Mouse (Mus musculus) cerebral cortex, adult 2 months (tissue): ENCODE data around the gene Vat1.

Source experiments
- WGBS: fragments of 180-500 bp; shearing (Covaris S2); methylation state at CpG from one replicate; pipeline ENCODE4 v1.1.7; 2018; 5-methylcytosine and 5-hydroxymethylcytosine counted together

Vat1 gene

DNA sequence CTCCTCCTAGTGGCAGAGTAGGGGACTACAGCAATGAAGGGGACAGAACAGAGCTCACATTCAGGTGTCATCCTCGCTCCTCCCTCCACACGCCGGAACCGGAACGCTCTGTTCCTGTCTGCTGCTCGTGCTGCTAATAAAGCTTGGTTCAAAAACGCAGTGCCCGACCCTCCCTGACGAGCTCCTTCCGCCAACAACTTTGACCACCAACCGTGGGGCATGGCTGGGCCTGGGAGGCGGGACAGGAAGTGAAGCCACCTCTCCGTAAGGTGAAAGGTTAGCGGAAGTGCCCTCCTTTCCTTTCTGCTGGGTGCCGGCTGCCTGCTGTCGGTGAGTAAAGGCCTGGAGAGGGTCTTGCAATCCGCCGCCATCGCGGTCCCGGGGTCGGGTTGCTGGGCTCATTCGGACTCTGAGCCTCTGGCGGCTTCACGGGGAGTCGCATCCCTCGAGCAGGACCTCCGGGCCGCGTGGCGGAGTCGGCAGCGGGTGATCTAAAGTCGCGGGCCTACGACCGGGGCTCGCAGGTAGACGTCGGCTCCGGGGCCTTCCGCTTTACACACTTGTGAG lies 23.8 kb downstream of the Vat1 start, which contains the start of gene Rpl27:
Gene Rpl27 (plus strand): TSS at position 172 of the 567 bp plus-strand sequence.
- WGBS, result under 1% methylated on average over 42 of the region's 42 CpGs

DNA sequence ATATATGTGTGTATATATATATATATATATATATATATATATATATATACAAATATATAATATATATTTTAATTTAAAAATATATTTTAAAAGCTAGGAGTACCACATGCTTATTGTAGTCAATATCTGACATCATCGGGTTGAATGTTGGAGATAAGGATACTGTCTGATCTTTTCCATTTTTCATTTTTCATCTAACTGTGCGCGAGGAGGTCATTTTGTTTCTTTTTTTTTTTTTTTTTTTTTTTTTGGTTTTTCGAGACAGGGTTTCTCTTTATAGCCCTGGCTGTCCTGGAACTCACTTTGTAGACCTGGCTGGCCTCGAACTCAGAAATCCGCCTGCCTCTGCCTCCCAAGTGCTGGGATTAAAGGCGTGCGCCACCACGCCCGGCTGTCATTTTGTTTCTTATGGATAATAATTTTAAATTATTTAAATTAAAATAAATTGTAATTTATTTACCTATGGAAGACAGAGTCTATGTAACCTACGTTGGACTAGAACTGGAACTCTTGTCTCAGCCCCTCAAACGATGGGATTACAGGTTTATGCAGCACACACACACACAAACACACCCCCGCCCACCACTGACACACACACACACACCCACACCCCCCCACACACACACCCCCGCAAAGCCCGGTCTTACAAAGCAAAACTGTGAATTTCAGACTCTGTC lies 24.4 kb downstream of the Vat1 start:
- 35% methylated on average over 15 of the region's 15 CpGs for WGBS

DNA sequence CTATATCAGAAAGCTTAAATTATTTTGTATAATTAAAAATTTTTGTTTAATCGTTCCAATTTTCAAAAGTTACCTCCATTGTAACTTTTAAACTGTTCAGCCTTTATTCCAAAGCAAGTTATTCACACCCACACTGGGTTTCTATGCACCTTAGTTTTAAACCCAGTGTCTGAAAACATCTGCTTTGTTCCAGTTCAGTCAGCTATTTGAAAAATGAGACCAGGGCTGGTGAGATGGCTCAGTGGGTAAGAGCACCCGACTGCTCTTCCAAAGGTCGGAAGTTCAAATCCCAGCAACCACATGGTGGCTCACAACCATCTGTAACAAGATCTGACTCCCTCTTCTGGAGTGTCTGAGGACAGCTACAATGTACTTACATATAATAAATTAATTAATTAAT lies 28.0 kb downstream of the Vat1 start:
- 58% methylated on average over 3 of the region's 3 CpGs for WGBS

DNA sequence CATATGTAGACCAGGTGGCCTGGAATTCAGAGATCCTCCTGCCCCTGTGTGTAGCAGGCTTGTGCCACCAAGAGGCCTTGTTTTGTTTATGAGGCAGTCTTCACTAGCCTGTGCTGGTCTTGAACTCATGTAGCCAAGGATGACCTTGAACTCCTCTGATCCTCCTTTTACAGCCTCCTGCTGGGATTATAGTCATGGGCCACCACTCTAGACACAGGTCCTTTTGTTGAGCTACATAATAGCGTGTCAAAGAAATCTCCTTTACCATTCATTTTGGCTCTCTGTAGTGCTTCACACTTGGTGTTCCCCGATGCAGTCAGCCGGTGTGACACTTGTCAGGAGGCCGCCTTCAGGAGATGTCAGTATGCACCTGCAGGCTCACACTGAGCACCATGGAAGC lies 29.1 kb downstream of the Vat1 start:
- WGBS, result 67% methylated on average over 4 of the region's 4 CpGs

DNA sequence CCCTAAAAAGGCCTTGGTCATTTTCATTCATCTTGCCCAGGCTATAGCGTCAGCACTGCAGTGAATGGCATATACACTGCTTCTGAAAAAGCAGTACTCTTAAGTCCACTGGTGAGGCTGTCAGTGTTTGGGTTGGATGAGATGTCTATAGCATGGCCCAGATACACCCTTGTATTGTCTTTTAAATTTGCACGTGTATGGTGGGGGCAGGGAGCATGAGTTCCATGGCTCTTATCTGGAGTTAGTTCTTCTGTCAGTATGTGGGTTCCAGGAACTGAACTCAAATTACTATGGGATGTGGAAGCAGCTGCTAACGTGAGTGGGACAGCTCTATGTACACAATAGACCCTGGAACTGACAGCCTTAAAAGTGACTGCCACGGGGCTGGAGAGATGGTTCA lies 30.2 kb downstream of the Vat1 start:
- WGBS, result 78% methylated on average over 4 of the region's 4 CpGs

DNA sequence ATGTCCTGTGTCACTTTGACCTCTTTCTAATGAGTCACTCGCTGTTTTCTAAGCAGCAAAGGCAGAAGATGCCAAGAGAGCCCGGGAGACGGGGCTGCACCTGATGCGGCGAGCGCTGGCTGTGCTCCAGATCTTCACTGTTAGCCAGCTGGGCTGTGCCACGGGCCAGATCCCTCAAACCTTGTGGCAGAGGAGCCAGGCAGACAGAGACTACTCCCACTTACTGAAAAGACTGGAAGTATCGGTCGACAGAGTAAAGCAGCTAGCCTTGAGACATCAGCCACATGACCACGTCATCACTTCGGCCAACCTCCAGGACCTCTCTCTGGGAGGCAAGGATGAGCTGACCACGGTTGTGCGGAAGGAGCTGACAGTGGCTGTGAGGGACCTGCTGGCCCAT lies 32.6 kb downstream of the Vat1 start:
- 60% methylated on average over 13 of the region's 13 CpGs for WGBS

DNA sequence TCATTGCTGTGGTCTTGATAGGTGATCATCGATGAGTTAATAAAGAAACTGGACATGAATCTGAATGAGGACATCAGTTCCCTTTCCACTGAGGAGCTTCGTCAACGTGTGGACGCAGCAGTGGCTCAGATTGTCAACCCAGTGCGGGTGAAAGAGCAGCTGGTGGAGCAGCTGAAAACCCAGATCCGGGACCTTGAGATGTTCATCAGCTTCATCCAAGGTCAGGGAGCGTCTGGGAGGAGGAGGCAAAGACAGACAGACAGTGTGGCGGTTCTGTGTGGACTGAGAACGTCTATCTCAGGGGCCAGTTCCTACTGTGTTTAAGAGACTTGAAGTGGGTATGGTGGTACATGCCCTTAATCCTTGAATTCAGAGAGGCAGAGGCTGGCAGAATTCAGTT lies 34.7 kb downstream of the Vat1 start:
- WGBS, result 91% methylated on average over 9 of the region's 9 CpGs

DNA sequence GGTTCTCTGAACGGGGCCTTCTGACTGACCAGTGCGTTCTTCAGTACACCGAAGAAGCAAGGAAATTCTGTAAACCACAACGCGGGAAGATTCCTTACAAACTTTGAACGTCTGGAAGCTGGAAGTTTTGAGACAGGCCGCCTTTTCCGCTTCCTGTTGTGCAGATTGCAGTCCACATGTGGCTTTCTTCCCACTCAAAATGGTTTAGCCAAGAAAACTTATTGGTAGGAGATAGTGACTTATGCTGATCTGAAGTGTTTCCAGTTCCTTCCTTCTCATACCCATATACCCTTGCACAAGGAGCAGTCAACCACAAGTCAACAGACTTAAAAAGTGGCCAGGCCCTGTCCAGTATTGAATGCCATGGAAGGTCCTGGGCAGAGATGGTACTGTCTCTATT lies 39.9 kb downstream of the Vat1 start:
- WGBS, result 42% methylated on average over 8 of the region's 8 CpGs

DNA sequence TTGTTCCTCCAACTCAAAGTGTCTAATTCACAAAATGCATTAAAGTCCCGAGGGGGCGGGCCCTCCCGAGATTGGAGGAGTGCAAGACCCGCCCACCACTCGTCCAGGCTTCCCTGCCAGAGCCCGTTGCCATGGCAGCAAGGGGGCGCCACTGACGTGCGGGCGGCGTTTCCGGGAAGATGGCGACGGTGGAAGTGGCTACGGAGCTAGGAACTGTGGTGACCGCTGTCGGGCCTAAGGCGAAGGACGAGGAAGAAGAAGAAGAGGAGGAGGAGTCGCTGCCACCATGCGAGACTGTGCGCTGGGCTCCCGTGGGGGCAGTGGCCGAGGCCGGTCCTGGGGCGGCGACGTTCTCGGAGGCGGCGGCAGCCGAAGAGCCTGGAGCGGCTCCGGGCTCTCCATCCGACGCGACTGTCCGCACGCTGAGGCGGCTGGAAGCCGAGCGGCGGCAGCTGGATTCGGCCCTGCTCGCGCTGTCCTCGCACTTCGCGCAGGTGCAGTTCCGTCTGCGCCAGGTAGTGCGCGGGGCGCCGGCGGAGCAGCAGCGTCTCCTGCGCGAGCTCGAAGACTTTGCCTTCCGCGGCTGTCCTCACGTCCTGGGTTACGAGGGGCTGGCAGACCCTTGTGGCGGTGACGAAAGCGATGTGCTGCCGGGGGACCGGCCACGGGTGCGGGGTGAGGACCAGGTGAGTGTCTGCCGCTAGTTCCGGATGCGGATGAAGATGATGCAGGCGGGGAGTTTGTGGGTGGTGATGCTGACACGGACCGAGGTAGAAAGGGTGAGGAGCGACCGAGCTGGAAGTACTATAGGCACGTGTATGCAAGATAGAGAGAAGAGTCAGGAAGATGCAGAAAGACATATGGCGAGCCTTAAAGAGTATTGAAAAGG lies 40.9 kb downstream of the Vat1 start, which contains the start of the genes Rundc1 and Ptges3l:
Gene Rundc1 (plus strand): TSS at position 161 of the 889 bp plus-strand sequence.
Gene Ptges3l (minus strand): TSS at position 409 of the 889 bp plus-strand sequence.
- WGBS, result under 1% methylated on average over 81 of the region's 81 CpGs

DNA sequence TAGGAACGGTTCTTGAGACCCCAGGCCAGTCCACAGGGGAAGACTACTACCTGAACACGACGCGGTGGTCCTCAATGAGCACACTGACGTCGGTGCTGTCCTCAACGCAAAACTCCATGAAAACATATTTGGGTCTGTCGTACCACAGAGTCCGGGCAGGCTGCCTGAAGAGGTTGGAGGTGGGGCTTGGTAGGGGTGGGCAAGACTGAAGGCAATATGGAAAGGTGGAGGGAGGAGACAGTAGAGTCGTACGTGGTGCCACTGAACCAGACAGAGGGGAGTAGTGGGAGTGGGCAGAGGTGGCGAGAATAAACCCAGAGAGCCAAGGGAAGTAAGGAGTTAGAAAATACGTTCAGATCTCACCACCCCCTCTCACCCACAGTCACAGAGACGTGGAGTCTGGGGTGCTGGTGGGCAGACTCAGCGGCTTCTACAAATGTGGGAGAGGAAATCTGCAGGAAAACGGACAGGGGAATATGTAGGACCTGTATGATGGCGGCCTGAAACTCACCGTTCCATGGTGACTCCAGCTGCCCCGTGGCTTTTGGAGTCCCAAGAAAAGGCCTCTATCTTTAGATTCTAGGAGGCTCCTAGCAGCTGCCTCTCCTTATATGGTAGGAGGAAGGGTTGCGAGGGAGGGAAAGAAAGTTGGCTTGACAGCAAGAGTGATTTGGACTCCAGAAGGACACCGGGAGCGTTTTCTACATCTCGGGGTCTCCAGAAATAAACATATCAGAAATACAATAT lies 41.8 kb downstream of the Vat1 start, which contains the start of gene Gm27029:
Gene Gm27029 (minus strand): TSS at position 692 of the 747 bp plus-strand sequence.
- 5% methylated on average over 23 of the region's 23 CpGs for WGBS

DNA sequence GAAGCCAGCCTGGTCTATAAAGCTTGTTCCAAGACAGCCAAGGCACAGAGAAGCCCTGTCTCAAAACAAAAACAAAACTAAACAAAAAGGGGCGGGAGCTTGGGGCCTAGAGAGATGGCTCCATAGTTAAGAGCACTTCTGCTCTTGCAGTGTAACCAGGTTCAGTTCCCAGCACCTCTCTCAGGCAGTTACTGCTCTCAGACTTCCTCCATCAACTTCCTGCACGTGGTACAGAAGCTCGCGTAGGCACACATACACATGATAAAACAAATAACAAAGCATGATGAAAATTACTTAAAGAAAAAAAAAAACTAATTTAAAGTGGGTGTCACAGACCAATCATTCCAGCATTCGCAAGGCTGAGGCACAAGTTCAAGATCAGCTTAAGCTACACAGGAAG lies 45.9 kb downstream of the Vat1 start:
- WGBS, result 80% methylated on average over 5 of the region's 5 CpGs

DNA sequence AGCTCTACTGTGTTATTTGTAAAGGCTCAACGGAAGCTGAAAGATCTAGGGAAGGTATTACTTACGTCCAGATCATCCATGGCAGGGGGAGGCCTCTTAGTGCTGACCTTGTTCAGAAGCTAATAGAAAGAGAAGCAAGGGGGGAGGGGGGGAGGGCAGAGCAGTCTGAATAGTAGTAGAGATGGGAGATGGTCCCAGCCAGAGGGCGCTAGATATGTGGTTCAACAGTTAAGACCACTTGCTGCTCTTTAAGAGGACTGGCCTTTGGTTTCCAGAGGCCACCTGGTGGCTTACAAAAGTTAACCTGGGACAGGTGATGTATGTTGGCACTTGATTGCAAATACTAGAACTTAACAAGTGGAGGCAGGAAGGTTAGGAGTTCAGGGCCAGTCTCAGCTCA lies 46.4 kb downstream of the Vat1 start:
- WGBS, result 30% methylated on average over 3 of the region's 3 CpGs

DNA sequence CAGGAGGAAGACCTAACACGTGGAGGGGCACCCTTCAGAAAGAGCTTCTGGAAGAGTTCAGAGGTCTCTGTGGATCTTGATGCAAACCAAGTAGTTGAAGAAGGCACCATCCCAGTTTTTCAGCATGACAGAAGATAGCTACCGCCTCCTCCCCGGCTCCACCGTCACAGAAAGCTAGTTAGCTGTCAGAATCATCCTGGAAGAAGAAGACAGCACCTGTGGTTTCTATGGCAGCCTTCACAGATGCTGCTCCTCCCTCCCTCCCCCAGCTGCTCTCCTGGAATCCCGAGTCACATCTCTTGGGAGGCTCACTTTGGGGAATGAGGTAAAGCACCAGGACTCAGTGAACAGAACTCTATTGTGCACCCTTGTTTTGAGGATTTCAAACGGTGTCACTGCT lies 47.0 kb downstream of the Vat1 start:
- 43% methylated on average over 6 of the region's 6 CpGs for WGBS

DNA sequence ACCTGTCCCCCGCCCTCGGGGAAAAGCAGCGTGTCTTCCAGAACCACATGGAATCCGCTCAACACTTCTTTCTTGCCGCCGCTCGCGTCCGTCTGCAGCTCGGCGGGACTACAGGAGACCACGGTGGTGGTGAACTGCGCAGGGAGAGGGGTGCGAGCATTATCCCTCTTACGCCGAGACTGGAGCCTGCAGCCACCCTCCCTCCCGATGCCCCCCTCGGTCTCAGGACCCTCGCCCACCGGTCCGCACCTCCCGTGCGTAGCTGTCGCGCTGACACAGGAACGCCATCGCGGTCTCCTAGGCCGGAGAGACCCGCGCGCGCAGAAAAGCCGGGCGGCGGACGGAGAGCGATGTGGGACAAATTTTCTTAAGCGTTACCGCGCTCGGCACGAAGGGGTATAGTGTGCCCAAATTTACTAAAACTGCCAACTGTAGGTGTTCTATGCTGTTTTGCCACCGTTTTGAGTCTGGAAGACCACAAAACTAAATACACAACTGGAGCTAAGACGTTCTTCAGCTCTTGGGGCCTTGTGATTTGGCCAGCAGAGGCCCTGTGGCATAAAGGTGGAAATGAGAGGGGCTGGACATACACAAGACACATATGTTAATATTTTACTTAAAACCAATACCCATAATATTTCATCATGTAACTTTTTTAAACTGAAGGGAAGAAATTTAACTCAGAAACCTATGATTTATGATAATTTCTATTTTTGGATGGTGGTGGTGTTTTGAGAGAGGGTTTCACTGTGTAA lies 48.8 kb downstream of the Vat1 start, which contains the start of gene Aarsd1:
Gene Aarsd1 (minus strand): TSS at position 515 of the 755 bp plus-strand sequence.
- under 1% methylated on average over 45 of the region's 45 CpGs for WGBS

DNA sequence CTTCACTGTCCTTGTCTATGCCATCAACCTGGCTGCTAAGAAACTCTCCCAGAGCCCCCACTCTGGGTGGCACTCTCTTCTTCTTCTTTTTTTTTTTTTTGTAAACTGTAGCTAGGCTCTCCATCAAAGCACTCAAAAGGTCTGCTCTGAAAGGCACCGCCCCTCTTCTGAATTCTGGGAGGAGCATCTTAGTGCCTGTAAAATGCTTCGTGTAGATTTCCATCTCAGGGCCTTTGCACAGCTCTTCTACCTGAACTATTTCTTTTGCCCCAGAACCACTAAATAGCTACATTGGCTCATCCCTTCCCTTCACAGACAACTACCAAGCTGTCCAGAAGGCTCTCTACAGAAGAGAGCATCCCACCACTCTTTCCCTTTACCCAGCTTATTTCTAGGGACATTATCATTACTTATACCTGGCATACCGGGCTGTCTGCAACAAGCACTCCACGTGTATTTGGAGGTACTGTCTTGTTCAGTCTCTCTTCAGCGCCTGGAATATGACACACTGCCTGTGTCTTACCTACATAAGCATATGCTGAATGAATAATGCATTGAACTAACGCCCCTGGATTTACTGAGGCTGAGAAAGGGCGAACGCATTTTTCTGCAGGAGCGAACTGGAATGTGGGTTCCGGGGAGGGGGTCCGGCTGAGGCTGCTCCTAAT lies 49.5 kb downstream of the Vat1 start:
- under 1% methylated on average over 11 of the region's 11 CpGs for WGBS

DNA sequence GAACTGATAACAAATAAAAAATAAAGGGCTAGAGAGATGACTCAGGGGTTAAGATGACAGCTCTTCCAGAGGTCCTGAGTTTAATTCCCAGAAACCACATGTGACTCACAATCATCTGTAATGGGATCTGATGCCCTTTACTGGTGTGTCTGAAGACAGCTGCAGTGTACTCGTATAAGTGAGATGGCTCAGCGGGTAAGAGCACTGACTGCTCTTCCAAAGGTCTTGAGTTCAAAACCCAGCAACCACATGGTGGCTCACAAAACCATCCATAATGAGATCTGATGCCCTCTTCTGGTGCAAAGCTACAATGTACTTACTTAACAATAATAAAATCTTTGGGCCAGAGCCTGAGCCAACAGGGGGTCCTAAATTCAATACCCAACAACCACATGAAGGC lies 50.7 kb downstream of the Vat1 start:
- WGBS, result 92% methylated on average over 2 of the region's 2 CpGs
